Mouse (Mus musculus) stomach, embryonic 16.5 days (tissue): ENCODE measurements around the gene Metap1. TPM values are rescaled to one million over a fixed set of nuclear protein-coding genes. Genes with fewer than 3 reads are reported as not detected.

ENCODE experiments used
- ATAC-seq: fragments of 200-750 bp; cut with Nextera tagmentation; 2 replicates; pipeline ENCODE4 v1.8.0; 2017; ENCODE audit warnings: moderate number of reproducible peaks, moderate TSS enrichment; ENCODE audit not compliant: insufficient read depth, low FRiP score
- H3K27ac ChIP-seq: fragments of 300-500 bp; sonication (generic); 2 replicates; pipeline ENCODE4 v1.5.1; 2014; ENCODE audit warnings: low read length
- H3K27me3 ChIP-seq: fragments of 300-500 bp; sonication (generic); 2 replicates; pipeline ENCODE4 v1.6.1; 2014; ENCODE audit warnings: low read length, control low read depth, mixed read lengths; ENCODE audit not compliant: control insufficient read depth, insufficient read depth
- H3K36me3 ChIP-seq: fragments of 300-500 bp; sonication (generic); 2 replicates; pipeline ENCODE4 v1.6.1; 2014; ENCODE audit warnings: low read length; ENCODE audit not compliant: control insufficient read depth, insufficient read depth
- H3K4me1 ChIP-seq: fragments of 300-500 bp; sonication (generic); 2 replicates; pipeline ENCODE4 v1.6.1; 2014; ENCODE audit warnings: low read length, control low read depth, mixed read lengths; ENCODE audit not compliant: control insufficient read depth, insufficient read depth
- H3K4me2 ChIP-seq: fragments of 300-500 bp; sonication (generic); 2 replicates; pipeline ENCODE4 v1.6.1; 2014; ENCODE audit warnings: low read depth, low read length, mixed read lengths
- H3K4me3 ChIP-seq: fragments of 300-500 bp; sonication (generic); replicated peaks from 2 replicates; pipeline ENCODE4 v1.5.1; 2014; ENCODE audit warnings: mild to moderate bottlenecking, low read length
- H3K9ac ChIP-seq: fragments of 300-500 bp; sonication (generic); 2 replicates; pipeline ENCODE4 v1.6.1; 2014; ENCODE audit warnings: low read length
- H3K9me3 ChIP-seq: fragments of 300-500 bp; sonication (generic); replicated peaks from 2 replicates; pipeline ENCODE4 v1.6.1; 2016; ENCODE audit warnings: low read length, control low read depth; ENCODE audit not compliant: control insufficient read depth
- WGBS: fragments of 180-500 bp; shearing (Covaris S2); extraction: QIAGEN DNeasy Blood & Tissue Kit; methylation state at CpG from one replicate; pipeline ENCODE4 v1.1.7; 2014; 5-methylcytosine and 5-hydroxymethylcytosine counted together
- polyA plus RNA-seq: library from polyadenylated mRNA; unstranded; fragments of >200 nt; fragmentation: Nextera tagmentation; extraction: Ambion mirVana; gene quantifications from 2 replicates; pipeline ENCODE4 v1.2.1, GENCODE M21; 2015

The Metap1 gene
- polyA plus RNA-seq, 1 experiment from 2014 or later, result 50.0 TPM

DNA sequence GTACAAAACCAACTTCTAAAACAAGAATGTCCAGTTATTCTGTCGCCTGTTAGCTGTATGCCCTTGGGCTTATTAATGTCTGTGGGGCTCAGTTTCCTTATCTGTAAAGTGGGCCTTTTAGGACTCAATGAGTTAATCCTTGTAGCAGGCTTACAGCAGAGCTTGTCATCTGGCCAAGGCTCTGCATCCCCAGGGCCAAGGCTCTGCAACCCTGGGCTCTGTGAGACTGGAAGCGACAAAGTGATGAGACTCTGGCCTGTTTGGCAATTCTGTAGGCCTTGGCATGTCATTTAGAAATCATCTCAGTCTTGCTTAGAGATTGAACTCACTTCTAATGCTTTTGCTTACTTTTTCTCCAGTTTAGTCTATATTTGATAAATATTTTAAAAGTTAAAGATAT is 20.3 kb upstream of the Metap1 start:
- no peak for ATAC-seq

GRCm38 (mm10) chr3:138506749-138507148 is 17.4 kb upstream of the Metap1 start:
- no peaks in the 10 kb centered on the region for H3K9me3 ChIP-seq
- ATAC-seq, result no peak
- H3K36me3 ChIP-seq, result no peaks in the 10 kb centered on the region
- 49% methylated on average over 6 of the region's 6 CpGs for WGBS
- no peak overlapping the region for H3K4me3 ChIP-seq
- no peak overlapping the region for H3K4me2 ChIP-seq
- no peak overlapping the region for H3K27ac ChIP-seq
- no peaks in the 10 kb centered on the region for H3K27me3 ChIP-seq
- no peaks in the 10 kb centered on the region for H3K4me1 ChIP-seq
- no peak overlapping the region for H3K9ac ChIP-seq

More for the DNA sequence above, 20.3 kb upstream of the Metap1 start:
- Histone ChIP-seq H3K4me2 (no peak overlapping the region), H3K36me3 (no peaks in the 10 kb centered on the region), H3K4me3 (no peak overlapping the region), H3K9me3 (no peaks in the 10 kb centered on the region), H3K27me3 (no peaks in the 10 kb centered on the region), H3K4me1 (no peaks in the 10 kb centered on the region), H3K9ac (no peak overlapping the region), H3K27ac (no peak overlapping the region)
- 93% methylated on average over 2 of the region's 2 CpGs for WGBS

DNA sequence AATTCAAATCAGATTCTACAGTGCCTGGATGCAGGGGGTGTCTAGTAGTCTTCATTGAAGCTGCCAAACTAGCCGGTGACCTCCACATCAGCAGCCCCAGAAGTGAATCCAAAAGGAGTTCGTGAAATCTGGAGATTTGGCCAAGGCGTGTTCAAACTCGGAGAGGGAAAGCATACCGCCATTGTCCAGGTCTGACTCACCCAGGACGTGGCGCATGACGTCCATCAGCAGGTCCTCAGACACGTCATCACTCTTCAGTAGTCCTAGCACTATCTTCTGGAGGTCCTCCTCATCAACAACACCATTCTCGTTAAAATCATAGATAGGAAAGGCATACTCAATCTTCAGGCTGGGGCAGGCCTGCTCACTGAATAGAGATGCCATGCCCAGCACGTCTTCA is 14.4 kb upstream of the Metap1 start:
- 80% methylated on average over 11 of the region's 11 CpGs for WGBS
- Histone ChIP-seq H3K9ac (no peak overlapping the region), H3K4me3 (no peak overlapping the region), H3K9me3 (no peaks in the 10 kb centered on the region), H3K27ac (no peak overlapping the region), H3K4me2 (no peak overlapping the region), H3K4me1 (no peaks in the 10 kb centered on the region), H3K27me3 (no peaks in the 10 kb centered on the region), H3K36me3 (no peaks in the 10 kb centered on the region)
- no peak for ATAC-seq

- no peak for ATAC-seq
- no peaks in the 10 kb centered on the region for H3K9me3 ChIP-seq
- H3K27me3 ChIP-seq, result no peaks in the 10 kb centered on the region
- WGBS, result 74% methylated on average over 15 of the region's 15 CpGs
- H3K9ac ChIP-seq, result no peak overlapping the region
- H3K4me3 ChIP-seq, result no peak overlapping the region
- no peak overlapping the region for H3K27ac ChIP-seq
- H3K4me2 ChIP-seq, result no peak overlapping the region
- H3K36me3 ChIP-seq, result no peaks in the 10 kb centered on the region
- H3K4me1 ChIP-seq, result no peaks in the 10 kb centered on the region
Observed at GRCm38 (mm10) chr3:138499854-138500740, 10.8 kb upstream of the Metap1 start.

GRCm38 (mm10) chr3:138498731-138499130 is 9.4 kb upstream of the Metap1 start:
- ATAC-seq, result no peak
- Histone ChIP-seq H3K27ac (no peak overlapping the region), H3K27me3 (no peaks in the 10 kb centered on the region), H3K4me3 (no peak overlapping the region), H3K36me3 (no peaks in the 10 kb centered on the region), H3K4me2 (no peak overlapping the region), H3K9ac (no peak overlapping the region), H3K4me1 (no peaks in the 10 kb centered on the region), H3K9me3 (no peaks in the 10 kb centered on the region)
- WGBS, result 56% methylated on average over 4 of the region's 4 CpGs

DNA sequence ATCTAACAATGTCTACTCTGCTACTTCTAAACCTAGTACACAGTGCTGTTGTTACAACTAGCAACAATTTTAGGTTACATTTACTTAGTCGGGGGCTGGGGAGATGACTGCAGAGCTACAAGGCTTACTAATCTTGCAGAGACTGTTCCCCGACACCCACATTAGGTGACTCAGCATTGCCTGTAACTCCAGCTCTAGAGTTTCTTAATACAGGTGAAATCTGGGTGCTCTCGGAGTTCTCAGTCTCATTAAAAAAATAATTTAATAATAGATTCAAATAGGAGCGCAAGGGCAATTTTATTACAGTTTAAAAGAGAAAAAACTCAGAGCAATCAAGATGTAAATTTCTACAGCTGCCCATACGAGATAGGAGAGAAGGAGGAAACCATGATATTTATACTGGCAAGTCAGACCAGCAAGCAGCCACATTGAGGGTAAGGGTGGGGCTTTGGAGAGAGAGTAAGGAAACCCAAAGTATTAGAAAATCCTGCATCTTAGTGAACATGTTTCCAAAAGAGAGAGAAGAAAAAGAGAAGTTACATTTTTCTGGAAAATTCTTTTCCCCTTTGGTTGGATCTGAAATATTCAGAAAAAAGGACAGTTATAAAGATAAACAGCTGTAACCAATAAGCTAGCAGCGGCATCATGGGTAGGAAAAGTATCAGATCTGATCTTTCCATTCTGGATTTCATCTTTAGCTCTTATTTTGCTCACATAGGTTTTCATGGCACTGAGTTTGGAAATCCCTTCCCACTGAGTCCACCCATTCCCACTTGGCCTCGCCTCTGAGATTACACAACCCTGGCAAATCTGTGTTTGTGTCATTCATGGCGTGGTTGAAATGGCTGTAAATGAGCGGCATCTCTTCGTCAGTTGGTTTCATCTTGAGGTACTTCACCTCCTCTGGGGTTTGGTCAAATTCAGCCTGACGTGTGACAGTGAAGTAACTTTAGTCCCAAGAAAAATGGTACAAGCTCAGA is 6.1 kb upstream of the Metap1 start:
- Histone ChIP-seq H3K4me2 (no peak overlapping the region), H3K4me3 (no peak overlapping the region), H3K9ac (no peak overlapping the region), H3K9me3 (no peaks in the 10 kb centered on the region), H3K27ac (no peak overlapping the region), H3K4me1 (no peaks in the 10 kb centered on the region), H3K36me3 (no peaks in the 10 kb centered on the region), H3K27me3 (no peaks in the 10 kb centered on the region)
- no peak for ATAC-seq
- 74% methylated on average over 11 of the region's 11 CpGs for WGBS

- no peak overlapping the region for H3K27ac ChIP-seq
- WGBS, result 47% methylated on average over 1 of the region's 1 CpGs
- ATAC-seq, result no peak
Observed at GRCm38 (mm10) chr3:138494565-138494964, 5.2 kb upstream of the Metap1 start.

GRCm38 (mm10) chr3:138493668-138494067 is 4.4 kb upstream of the Metap1 start:
- WGBS, result 84% methylated on average over 3 of the region's 3 CpGs
- no peak overlapping the region for H3K27ac ChIP-seq

More at GRCm38 (mm10) chr3:138494565-138494964, 5.2 kb upstream of the Metap1 start:
- no peak overlapping the region for H3K4me3 ChIP-seq
- no peak overlapping the region for H3K4me2 ChIP-seq
- H3K9ac ChIP-seq, result no peak overlapping the region
- H3K36me3 ChIP-seq, result no peaks in the 10 kb centered on the region
- no peaks in the 10 kb centered on the region for H3K4me1 ChIP-seq
- H3K9me3 ChIP-seq, result no peaks in the 10 kb centered on the region
- H3K27me3 ChIP-seq, result no peaks in the 10 kb centered on the region

GRCm38 (mm10) chr3:138490034-138490337 is 671 bp upstream of the Metap1 start:
- ATAC-seq, result no peak
- Histone ChIP-seq H3K27ac (peak overlapping the region; percentile 35; the same call in 1 of the 2 replicates), H3K4me3 (peak overlapping the region; percentile 71), H3K36me3 (peaks cover 6% of the 10 kb centered on the region; the same call in 1 of the 2 replicates), H3K4me1 (peaks cover 10% of the 10 kb centered on the region; the same call in 1 of the 2 replicates), H3K9ac (peak overlapping the region; percentile 74), H3K27me3 (no peaks in the 10 kb centered on the region), H3K4me2 (peak overlapping the region; percentile 60), H3K9me3 (no peaks in the 10 kb centered on the region)
- 18% methylated on average over 6 of the region's 6 CpGs for WGBS

More at GRCm38 (mm10) chr3:138493668-138494067, 4.4 kb upstream of the Metap1 start:
- Histone ChIP-seq H3K36me3 (no peaks in the 10 kb centered on the region), H3K9me3 (no peaks in the 10 kb centered on the region), H3K4me3 (no peak overlapping the region), H3K4me1 (no peaks in the 10 kb centered on the region), H3K9ac (no peak overlapping the region), H3K27me3 (no peaks in the 10 kb centered on the region), H3K4me2 (no peak overlapping the region)
- ATAC-seq, result no peak
